Mouse (Mus musculus): ENCODE data around the gene Wnt11.

The Wnt11 gene

DNA sequence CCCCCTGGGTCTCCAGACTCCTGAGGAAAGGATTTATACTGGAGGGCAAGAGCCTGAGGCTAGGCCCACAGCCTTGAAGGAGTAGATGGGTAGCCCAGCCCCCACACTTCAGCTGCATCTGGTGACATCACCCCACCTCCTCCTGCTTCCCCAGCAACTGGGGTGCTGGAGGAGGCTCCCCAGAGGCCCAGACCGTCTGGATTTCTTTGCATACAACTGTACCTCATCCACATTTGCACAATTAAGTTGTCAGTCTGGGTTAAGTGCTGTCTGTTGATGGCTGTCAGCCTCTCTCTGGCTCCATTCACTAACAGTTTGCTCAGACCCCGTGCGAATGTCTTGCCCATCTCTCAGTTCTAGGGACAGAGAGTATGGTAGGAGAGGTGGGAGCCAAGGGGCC, 6.9 kb upstream of the Wnt11 start:
- no peak for ATAC-seq (ENCODE audit: insufficient number of reproducible peaks, low FRiP score, low TSS enrichment)

DNA sequence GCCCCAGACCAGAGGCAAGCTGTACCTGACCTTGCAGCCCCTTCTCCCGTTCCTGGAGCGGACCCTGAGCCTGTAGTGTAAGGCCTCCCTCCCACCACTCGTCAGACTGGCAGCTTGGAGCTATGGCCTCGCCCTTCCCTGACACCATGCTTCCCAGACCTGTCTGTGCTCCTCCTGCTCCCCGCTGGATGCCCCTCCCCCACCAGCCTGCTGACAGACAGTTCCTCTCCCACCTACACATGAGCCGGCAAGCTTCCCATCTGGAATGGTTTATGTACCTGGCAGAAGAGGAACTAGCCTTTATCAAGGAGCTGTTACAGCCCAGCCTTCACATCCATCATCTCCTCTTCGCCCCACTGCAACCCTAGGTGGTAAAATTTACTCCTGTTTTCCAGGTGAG, 6.0 kb upstream of the Wnt11 start:
- no peak for ATAC-seq (ENCODE audit: insufficient number of reproducible peaks, low FRiP score, low TSS enrichment)

DNA sequence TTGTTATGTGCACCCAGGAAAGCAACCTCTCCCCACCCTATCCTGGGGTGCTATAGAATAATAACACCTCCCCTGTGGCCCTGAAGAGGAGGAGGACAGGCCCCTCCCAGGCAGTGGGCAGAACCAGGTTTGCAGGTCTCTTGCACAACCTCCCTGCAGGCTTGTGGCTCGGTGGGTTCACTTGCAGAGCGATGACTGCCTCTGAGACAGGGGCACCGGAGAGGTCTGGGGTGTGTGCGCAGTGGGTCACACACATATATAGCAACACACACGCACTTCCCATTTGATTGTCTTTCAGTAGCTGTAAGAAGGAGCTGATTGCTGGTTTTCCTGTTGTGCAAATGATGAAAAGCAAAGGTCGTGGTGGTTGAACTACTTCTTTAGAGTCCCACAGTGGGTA, 3.6 kb upstream of the Wnt11 start:
- ATAC-seq (ENCODE audit: insufficient number of reproducible peaks, low FRiP score, low TSS enrichment), result no peak

DNA sequence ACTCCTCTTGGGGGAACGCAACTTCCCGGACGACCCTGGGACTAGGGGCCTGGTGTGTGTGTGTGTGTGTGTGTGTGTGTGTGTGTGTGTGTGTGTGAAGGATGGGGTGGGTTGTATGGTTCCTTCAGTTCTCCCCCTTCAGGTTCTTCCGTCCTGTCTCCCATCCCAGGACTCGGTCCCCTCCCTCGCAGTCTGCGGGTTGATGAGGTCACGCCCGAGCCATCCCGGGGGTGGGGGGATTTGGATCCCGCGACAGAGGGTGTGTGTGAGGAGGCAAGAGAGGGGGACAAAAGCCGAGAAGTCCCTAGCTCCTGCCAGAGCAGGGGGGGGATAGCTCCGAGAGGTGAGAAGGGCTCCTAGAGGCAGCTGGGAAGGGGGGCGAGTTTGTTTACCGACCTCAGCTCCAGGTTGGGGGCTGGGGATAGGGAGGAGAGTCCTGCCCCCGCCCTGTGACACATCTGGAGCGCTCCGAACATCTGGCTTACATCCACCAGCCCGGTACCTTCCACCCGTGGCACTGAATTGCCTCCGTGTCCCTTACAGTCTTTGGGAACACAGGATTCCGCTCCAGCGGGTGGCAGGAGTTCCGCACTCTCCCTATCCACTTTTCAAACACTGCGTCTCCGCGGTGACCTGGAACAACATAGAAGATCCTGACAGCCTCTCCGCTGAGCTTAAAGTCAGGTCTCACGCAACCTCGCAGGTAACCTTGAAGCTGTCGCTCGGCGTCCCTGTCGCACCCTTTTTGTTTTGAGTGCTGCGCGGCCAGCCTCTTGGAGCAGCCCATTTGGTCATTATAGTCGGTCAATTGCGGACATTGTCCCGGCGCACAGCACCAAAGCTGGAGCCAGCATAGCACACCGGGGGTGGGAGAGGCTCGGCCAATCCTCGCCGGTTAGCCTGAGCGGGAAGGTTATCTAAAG, 868 bp downstream of the Wnt11 start:
- ATAC-seq (ENCODE audit: insufficient number of reproducible peaks, low FRiP score, low TSS enrichment), result no peak

DNA sequence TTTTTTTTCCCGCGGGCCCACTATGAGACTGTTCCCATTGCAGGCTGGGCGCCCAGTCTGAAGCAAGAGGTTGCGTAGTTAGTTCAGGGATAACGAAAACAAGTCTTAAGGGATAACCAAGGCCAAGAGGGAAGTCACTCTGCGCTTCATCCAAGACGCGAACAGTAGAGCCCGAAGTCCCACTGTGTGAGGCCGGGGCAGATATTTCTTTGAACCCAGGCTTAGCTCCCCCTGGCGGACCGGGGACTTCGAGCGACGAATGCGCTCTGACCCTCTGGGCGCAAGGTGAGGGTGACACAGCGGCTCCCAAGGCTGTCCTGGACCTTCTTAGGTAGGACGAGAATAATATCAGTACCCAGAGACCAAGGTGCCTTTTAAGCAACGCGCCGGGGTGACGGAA, 1.7 kb downstream of the Wnt11 start:
- no peak for ATAC-seq (ENCODE audit: insufficient number of reproducible peaks, low FRiP score, low TSS enrichment)

DNA sequence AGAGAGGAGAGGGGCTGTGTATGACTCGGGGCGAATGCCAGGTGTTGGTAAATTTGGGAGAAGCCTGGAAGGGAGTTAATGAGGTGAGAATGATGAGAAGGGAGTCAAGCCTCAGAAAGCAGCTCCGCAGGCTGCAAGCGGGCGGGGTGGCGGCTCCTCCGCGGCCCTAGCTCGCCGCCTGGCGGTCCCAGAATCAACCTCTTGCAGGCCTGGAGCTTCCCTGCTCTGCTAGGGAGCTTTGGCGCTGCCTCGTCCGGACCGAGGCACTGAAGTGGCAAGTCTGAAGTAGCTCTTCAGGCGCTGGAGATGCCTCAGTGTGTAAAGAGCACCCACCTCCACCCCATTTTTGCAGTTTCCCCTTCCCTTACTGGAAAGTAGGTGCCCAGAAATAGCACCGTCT, 3.0 kb downstream of the Wnt11 start:
- ATAC-seq (ENCODE audit: insufficient number of reproducible peaks, low FRiP score, low TSS enrichment), result peak; percentile 73

DNA sequence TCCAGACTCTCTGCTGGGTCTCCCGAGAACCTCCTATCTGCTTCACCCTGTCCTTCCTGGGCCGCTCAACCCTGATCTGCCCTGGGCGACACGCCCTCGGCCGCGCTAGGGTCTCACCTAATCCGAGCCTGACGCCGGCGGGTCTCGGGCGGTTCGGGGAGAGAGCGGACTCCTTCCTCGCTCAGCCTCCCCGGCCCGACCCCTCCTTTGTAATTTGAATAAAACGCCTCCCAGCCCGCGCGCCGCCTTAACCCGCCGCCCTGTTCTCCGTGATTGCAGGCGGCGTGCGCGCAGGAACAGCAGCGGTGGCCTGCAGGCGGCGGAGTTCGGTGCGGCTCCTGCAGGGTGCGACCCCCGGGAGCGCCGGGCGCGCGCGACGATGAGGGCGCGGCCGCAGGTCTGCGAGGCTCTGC, 3.8 kb downstream of the Wnt11 start:
- ATAC-seq (ENCODE audit: insufficient number of reproducible peaks, low FRiP score, low TSS enrichment), result no peak

DNA sequence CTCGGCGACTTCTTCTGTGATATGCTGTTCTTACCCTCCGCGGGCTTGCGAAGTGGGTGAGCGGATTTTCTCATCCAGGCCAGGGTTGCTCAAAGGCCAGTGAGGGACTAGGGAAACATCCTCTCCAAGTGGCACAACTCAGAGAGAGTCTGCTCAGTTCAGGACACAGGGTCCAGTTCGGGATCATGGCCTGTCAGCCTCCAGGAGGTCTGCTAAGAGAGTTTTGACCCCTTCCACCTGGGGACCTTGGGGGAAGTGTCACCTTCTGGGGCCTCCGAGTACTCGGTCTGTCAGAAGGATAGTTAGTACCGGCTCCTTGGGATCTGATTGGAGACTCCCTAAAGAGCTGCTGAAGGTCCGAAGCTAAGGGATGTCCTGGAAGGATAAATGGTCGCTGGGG, 4.4 kb downstream of the Wnt11 start:
- ATAC-seq (ENCODE audit: insufficient number of reproducible peaks, low FRiP score, low TSS enrichment), result no peak

DNA sequence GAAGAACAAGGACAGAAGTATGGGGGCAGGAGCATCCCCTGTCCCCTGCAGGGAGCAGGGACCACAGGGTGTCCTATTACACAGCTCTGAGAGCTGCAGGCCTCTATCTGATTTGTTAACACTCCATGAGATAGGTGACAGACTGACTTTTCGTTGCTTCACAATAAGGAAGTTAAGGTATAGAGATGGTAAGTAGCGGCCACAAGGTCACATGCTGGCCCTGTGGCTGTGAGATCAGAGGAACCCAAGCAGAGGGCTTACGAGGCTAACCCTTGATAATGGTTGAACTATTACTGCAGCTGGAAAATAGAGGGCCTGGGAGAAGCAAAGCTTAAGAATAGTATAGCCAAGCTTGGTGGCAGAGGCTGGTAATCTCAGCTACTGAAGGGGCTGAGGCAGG, 5.9 kb downstream of the Wnt11 start:
- no peak for ATAC-seq (ENCODE audit: insufficient number of reproducible peaks, low FRiP score, low TSS enrichment)

DNA sequence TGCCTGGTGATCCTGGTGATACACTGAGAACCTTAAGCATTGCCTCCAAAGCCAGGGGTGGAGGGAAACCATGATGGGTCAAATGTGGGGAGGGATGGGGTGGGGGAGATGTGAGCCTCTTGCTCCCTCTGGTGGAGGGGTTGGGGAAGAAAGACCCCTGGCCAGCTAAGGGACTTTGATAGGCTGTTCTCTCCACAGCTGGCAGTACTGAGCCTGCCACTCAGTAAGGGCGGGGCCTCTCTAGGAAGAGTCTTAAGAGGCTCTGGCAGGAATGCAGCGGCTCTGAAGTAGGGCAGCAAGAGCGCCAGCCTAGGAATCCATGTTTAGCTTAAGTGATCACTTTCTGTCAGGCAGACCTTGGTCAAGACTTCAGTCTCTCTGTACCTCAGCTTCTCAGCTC, 6.9 kb downstream of the Wnt11 start:
- ATAC-seq (ENCODE audit: insufficient number of reproducible peaks, low FRiP score, low TSS enrichment), result no peak

DNA sequence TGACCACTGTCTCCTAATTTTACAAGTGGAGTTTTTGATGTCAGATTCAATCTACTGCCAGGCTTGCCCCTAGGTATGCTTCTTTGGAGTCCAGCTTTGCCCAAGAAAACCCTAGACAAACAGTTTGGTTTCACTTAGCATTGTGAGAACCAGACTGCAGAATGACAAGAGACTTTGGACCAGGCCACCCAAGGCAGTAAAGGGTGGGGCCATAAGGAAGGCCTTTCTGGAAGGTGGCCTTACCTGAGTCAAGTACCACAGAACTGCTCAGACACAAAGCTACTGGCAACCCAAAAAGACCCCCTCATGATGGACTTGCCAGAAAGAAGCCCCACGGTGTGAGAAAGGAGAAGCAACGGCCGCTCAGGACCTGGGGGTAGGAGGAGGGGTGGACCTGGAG, 8.1 kb downstream of the Wnt11 start:
- no peak for ATAC-seq (ENCODE audit: insufficient number of reproducible peaks, low FRiP score, low TSS enrichment)

DNA sequence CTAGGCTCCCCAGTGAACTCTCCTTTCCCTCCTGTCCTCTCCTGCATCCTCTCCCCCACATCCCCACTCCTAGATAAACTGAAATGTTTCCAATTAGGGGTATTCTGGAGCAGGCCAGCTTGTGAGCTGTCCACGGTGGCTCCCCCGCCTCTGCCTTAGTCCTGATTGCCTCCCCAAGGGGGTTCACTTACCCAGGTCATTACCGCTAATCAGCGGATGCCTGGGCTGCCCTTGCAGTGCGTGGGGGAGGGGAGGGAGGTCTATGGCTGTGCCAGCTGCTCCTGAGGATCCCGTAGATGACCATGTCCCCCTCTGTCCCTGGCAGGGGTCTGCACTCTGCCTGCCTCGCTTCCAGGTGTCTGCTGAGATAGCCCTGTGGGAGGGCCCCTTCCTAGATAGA, 8.7 kb downstream of the Wnt11 start:
- no peak for ATAC-seq (ENCODE audit: insufficient number of reproducible peaks, low FRiP score, low TSS enrichment)

DNA sequence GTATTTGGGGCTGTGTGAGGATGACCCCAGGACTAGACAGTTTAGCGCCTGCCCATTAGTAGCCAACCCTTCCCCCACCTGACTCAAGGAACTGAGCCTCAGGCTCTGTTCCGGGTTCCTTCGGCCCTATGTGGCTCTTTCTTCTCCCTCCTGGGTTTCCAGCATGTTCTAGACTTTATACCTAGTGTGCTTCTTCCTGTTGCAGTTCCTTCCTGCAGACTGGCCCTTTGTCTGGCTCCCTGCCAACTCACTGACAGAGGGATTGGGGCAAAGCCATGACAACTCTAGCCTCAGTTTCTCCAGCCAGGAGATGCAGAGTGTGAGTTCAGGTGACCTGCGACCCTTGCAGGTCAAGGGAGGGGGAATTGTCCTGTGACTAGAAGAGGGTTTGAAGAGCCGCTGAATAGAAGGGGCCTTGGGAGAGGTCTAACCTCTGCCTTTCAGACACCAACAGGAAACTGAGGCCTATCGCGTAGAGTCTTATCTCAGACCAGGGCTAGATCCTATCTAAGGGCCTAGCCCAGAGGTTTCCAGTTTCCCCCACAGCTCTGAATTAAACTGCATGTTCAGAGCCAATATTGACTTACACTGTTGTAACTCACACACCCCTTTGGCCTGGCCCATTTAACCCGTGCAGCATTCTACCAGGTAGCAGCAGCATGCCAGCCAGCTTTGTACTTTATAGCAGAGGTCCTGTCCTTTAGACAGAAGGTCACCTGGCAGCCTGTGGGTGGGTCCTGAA, 14.2 kb downstream of the Wnt11 start:
- no peak for ATAC-seq (ENCODE audit: insufficient number of reproducible peaks, low FRiP score, low TSS enrichment)

DNA sequence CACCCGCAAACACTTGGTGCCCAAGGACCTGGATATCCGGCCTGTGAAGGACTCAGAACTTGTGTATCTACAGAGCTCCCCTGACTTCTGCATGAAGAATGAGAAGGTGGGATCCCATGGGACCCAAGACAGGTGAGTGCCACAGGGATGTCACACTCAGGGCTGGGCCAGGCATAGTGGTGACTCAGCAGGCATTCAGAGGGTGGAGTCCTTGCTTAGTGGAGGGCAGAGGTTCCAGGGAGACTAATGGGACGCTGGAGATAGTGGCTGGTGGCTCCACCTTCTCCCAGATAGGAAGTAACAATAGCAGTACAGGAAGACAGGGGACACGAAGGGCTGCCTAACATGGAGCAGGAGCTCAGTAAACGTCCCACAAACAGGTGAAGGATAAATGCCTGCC, 15.5 kb downstream of the Wnt11 start:
- no peak for ATAC-seq (ENCODE audit: insufficient number of reproducible peaks, low FRiP score, low TSS enrichment)

DNA sequence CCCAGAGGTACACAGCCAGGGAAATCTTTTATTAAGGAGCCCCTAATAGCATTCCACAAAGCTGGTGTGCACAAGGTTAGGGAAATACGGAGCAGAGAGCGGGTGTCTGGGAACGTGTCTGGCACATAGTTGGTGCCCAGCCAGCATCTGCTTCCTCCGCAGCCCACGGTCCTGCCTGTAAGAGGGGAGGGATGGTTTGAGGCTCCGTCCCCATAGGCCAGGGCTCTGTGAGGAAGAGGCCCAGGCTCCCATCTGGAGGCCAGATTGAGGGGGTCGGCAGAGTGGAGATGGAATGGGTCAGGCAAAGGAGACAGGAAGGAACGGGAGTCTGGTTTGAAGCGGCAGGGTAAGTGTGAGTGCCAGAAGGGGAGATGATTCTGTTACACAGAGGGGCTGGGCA, 16.3 kb downstream of the Wnt11 start:
- no peak for ATAC-seq (ENCODE audit: insufficient number of reproducible peaks, low FRiP score, low TSS enrichment)

DNA sequence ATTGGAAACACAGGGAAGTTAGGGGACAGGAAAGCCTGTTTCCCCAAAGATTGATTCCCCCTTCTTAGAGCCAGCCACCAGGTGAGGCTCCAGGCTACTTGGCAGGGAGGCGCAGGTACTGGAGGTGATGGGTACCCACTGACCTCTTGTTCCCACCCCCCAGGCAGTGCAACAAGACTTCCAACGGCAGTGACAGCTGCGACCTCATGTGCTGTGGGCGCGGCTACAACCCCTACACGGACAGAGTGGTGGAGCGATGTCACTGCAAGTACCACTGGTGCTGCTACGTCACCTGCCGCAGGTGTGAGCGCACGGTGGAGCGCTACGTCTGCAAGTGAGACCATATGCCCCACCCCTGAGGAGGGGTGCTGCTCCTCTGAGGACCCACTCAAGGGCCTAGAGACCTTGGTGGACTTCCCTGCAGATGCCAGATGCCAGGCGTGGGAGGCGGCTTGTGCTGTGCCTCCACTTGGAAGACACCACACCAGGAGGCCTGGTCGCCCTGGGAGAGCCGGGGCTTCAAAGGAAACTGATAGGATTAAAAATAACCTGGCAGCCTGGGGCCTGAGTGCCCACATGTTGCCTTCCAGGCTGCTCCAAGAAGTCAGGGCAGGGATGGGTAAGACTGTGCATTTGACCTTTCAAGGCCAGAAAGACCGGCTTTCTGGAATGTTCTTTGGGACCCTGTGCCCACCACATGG, 18.2 kb downstream of the Wnt11 start:
- no peak for ATAC-seq (ENCODE audit: insufficient number of reproducible peaks, low FRiP score, low TSS enrichment)

DNA sequence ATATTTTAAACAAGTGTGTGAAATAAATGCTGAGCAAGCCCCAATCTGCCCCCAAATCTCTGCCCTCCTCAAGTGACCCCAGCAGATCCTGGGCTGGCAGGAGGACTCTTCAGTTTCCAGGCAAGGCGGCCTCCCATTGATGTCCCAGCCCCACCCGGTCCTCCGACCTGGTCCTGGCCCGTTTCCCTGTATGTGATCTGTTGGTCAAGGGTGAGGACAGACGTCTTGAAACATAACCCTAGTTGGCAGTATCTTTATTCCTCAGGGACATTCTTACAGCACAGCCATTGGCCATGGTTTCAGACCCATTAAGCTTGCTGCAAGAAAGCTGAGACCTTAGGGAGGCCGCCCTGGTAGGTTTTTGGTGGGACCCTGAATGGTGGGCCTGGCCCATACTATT, 18.9 kb downstream of the Wnt11 start:
- no peak for ATAC-seq (ENCODE audit: insufficient number of reproducible peaks, low FRiP score, low TSS enrichment)

DNA sequence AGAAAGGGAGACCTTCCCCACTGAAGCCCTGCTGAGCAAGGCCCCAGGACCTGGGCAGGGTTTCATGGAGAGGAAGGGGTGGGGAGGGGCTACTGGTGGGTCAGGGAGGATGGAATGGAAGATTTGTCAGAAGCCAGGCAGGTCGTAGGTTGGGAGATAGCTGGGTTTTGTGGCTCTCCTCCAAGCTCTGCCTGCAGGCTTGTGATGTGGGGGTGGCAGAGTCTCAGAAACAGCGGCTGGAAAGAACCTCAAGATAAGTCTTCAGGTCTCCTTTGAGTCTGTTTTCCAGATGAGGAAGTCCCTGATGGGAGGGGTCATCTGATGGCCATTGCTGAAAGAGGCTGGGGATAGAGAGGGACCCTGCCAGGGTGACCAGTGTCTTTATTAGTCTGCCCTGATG, 20.5 kb downstream of the Wnt11 start:
- no peak for ATAC-seq (ENCODE audit: insufficient number of reproducible peaks, low FRiP score, low TSS enrichment)

DNA sequence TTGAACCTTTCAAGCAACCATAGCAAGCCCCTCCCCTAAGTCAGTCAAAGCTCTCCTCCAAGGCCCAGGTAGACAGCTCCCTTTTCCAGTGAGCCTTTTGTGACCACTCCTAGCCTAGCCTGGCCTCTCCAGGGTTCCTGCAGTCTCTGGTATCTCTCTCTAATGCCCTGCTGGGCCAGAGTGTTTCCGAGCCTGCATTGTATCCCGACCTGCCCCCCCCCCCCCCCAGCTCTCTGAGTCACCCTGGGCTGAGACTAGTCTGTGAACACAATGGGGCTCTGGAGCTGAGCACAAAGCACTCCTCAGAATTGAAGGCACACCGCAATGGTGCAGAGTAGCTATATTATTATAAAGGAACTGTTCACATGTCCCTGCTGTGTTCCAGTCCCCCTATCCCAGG, 21.2 kb downstream of the Wnt11 start:
- no peak for ATAC-seq (ENCODE audit: insufficient number of reproducible peaks, low FRiP score, low TSS enrichment)

DNA sequence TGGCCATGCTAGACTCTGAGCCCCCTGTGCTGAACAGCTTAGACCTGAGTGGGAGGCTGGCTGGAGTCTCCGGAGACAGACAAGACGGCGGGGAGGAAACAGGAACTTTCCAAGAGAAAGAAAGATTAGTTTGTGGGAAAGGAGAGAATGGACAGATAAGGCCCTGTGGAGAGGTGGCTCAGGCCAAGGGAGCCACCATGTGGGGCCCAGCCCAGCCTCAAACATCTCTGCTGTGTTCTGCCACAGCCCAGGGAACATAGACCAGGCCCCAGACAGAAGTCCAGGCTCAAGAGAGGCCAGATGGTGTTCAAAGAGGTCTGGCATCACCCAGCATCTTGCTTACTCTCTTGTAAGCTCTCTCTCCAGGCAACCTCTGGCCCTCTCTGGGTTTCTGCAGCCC, 22.2 kb downstream of the Wnt11 start:
- ATAC-seq (ENCODE audit: insufficient number of reproducible peaks, low FRiP score, low TSS enrichment), result no peak

DNA sequence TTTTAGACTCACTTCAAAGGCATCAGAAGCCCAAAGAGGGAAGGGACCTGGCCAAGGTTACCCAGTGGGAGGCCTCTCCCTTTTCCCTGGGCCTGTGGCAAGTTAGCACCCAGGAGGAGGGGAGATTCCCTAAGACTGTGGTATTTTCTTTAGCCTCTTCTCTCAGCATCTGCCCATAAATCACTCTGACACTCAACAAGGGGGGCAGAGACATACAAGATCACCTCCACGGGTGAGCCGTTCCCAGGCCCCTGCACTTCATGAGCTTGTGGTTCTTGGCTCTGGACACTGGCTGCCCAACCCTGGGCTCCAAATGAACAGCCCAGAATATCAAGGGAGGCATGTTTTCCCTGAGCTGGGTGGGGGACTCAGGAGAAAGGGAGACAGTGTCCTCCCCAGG, 26.1 kb downstream of the Wnt11 start:
- no peak for ATAC-seq (ENCODE audit: insufficient number of reproducible peaks, low FRiP score, low TSS enrichment)

All from cerebellum, adult (tissue).